Mouse (Mus musculus) cerebellum, adult 9-10 months (tissue): ENCODE data around the gene 4930426L09Rik.

Experiments used
- DNase-seq: peaks from one replicate; pipeline ENCODE4 v3.0.0; 2022

The 4930426L09Rik gene

DNA sequence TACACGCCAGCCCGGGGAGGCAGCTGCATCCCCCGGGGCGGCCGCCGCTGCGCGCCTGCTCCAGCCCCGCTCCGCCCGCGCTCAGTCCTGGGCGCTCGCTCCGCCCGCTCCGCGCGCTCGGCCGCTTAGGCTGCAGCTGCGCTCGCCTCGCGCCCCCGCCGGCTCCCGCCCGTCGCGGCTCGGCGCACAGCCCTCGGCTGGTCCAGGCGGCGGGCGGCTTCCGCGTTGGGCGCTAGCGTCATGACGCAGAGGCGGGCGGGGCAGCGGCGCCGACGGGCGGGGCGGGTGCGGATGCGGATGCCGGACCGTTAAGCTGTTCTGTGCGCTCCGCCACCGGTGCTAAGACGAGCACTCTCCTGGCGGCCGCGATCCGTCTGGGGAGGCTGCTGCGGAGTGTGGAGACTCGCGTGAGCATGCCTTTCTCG, at the start of gene 4930426L09Rik, which contains the start of gene Pip4k2a:
Gene 4930426L09Rik (plus strand): TSS at position 290 of the 425 bp plus-strand sequence.
Gene Pip4k2a (minus strand): TSS at position 73 of the 425 bp plus-strand sequence.
- peak; percentile 88 for DNase-seq

DNA sequence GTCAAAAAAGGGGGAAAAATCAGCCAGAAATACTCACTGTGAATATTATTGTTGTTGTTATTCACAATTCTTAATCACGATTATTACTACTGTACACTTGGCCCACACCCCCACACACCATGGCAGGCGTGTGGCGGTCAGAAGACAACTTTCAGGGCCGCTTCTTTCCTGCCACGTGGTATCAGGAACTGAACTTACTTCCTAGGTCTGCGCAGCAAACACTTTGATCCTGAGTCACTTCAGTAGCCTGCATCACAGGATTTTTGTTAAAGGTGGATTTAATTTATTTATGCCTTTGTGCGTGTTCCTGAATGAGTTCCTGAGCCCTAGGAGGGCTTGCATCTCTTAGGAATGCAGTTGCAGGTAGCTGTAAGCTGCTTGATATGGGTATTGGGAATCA, 49.4 kb upstream of the 4930426L09Rik start:
- no peak for DNase-seq

DNA sequence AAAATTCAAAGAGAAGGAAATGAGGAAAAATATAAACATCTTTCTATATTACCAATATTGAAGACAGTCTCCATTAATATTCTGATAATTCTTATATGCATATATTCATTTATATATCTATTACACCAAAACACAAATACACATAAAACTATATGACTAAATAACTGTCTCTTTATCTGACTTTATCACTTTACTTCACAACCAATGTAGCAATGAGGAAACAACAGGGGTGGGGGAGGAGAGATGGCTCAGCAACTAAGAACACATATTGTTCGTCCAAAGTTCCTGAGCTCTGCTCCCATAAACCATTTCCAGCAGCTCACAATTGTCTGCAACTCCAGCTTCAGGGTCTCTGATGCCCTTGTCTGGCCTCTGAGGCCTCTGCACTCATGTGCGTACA, 47.4 kb upstream of the 4930426L09Rik start:
- DNase-seq, result no peak

DNA sequence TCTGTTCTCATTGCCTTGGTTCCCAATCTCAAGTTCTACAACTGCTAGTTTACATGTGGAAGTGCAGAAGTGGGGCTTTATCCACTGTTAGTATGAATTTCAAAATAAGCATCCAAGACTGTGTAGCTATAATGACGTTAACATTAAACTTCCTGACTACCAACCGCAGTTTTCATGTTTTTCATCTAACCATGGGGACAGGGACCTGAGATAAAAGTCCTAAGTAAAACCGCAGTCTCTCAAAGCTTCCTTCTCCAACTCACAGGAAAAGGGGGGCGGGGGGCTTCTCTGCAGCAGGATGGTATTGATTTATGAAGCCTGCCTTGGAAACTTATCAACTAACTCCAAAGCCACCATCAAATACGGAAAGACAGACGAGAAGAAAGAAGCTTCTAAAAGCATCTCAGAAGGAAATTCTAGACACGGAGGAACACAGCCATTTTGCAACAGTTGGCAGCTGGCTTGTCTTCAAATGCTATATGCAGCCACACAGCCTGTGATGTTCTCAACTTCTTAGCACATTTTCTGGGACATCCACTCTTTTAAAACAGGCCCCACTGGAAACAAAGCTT, 46.0 kb upstream of the 4930426L09Rik start:
- DNase-seq, result no peak

DNA sequence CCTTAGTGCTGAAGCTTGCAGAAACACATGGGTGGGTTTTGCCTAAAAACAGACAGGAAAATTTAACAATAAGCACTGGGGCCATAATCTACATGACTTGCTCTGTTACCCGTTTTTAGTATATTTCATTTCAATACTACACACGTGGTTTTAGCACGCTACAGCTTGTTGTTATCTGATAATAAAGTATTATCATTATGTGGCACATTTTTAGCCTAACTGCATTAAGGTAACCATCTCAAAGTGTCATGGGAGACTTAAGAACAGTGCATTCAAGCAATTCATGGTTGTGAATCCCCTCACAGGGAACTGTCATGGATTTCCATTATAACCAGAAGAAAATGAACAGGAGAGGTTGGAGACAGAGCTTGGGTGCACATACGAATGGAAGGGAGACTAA, 43.7 kb upstream of the 4930426L09Rik start:
- no peak for DNase-seq

DNA sequence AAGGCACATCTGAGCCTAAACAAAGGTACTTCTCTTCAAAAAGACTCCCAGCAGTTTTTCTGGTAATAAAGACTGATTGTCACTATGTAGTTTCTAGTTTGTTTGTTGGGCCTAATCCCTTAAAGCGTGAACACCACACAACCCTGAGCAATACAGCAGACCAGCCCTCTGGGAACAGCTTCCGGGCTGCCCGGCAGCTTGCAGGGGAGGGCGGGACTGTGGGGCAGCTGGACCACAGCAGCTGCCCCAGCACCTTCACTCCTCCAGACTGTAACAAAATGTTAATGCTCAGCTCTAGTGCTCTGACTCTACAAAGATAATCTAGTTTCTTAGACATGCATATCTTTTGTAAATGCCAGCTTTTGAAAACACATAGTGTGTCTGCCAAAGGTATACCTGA, 43.1 kb upstream of the 4930426L09Rik start:
- DNase-seq, result no peak

DNA sequence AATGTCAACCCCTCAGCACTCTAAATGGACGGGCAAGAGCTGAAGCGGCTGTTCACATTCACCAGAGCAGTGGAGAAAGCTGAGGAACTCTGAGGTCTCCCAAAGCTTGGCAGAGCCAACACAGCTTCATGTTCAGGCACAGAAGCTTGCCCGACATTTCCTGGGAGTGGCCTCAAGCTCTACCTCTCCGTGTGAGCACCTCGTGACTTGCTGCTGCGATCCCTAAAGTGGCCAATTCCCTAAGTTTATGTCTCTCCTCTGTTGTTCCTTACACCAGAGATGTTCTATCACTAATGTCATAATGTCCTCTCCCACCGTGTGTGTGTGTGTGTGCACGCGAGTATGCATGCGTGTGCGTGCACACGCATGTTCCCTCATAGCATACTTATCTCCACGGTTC, 42.5 kb upstream of the 4930426L09Rik start:
- no peak for DNase-seq

DNA sequence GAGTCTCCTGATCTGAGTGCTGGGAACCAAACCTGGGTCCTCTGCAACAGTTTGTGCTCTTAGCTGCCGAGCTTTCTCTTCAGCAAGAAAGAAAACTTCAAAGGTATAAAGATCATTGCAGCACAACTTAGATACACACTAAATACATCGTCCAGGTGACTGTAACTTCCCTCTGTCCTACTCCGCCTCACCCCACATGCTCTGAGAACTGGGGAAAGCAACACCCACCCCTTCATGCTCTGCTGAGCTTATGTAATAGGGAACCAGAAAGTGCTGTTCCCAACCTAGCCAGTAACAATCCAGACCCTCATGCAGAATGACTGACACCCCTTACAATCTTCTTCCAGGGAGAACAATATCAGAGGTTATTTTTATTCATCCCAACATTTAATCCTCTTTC, 41.7 kb upstream of the 4930426L09Rik start:
- DNase-seq, result no peak

DNA sequence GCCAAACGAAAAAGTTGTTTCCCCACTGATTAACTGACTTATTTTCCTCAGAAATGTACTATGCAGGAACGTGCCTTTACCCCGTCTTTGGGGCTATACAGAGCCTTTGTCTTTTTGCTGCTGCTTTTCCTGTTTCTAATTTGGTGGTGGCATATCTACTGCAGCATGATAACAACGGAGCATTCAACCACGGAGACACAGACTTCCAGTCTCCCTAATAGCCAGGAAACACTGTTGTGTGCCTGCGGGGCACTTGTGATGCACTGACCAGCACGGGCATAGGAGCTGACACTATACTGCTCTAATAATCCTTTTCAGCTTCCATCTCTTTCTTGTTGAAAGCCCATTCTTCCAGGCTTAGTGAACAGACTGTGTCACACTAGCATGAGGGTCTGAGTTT, 41.2 kb upstream of the 4930426L09Rik start:
- no peak for DNase-seq

DNA sequence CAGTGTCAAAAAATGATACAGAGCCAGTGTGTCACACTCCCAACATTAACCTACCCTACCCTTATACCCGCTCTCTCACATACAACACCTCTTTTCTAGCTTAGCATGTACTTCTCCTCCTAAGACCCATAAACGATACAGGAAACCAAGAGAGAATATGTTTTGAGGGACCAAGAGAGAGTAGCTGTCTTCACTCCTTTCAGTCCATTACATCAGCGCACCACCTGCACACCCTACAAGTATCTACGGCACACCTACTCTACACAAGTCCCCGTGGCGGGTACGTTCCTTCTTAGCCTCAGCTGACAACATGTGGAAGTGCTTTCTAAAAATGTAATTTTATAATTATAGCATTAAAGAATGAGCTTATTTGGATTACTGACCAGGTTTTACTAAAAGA, 40.7 kb upstream of the 4930426L09Rik start:
- DNase-seq, result no peak

DNA sequence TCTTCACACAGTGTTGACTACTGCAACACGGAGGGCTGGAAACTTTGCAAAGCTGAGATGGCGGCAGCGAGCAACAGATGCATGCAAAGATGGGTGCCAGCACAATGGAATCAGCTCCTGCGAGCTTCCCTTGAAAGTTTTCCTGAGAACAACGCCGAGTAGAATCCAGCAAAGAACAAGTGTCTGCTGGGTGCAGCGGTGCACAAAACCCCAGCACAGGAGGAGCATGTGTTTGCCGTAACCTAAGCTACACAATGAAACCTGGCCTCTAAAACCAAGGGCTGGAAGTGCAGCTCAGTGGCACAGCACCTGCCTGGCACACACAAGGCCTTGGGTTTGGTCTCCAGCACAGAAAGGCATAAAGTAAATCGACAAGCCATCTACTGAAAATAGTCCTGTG, 40.1 kb upstream of the 4930426L09Rik start:
- no peak for DNase-seq

DNA sequence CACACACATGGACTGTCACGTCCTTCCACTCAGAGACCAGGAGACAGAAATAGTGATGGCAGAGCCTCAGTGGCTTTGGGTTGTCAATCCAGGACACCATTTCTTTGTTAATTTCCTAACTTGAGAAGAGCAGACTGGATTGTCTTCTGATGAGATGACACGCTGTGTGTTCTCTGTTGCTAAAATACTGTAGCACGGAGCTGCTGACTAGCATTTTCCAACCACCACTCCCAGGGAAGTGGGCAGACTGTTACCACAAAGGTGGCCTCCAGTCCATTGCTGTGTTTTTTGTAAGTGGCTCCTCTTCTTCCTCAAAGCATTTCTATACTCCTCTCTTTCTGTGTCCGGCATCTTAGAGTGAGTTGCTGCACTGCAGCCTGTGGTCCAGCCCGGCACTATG, 39.6 kb upstream of the 4930426L09Rik start:
- no peak for DNase-seq

DNA sequence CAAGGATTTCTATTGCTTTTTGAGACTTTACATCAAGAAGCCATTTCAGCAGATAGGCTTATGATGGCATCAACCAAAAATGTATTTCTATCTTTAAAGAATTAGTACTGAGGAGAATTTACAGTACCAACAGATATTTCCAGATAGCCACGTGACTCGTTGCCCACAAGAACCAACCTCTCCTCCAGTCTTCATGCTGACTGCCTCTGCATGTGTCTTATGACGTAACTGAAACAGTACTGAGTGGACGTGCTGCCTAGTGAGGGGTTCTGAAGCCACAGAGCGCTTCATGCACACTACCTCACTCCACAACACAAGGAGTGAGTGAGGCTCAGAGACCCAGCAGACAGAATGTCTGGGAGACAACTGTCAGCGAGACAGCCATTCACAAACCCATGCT, 39.1 kb upstream of the 4930426L09Rik start:
- no peak for DNase-seq

DNA sequence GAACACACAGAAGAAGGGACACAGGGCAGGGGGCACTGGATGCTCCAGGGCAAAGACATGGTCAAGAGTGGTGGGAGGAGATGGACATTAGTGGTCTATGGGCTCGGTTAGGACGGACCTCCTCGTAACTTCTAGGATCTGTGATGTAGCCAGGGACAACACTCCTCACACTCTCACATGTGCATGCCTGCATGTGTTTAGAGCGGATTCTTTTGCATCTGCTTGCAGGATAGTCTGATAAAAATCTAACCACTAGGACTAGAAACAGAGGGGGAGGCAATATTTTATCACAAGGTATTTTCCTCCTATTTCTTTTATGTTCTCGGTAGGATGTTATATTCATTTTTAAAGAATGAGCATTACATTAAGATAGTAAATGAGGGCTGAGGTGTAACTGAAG, 38.6 kb upstream of the 4930426L09Rik start:
- DNase-seq, result no peak

DNA sequence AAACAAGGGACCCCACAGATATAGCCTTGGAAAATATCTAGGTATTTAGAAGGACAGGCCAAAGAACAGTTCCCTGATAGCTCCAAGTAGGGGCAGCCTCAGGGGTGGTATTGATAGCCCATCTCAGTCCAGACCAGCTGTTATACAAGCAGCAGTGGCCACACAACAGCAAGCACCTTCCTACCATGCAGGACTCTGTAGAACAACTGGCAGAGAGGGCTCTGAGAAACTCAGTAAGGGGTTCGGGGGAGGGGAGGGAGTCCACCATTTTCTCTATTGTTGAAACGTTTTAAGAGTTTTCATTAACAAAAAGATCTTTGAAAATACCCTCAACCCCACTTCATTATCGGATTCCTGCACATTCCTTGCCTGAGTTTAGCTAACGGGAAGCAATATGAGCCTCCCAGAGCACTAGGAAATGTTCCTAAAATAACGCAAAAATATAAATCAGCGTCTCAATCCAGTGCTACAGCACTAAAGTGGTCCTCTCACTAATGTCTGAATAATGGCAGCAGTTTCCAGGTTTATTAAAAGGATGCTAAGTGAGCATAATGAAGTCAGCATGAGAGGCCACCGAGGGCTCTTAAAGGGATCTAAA, 37.7 kb upstream of the 4930426L09Rik start:
- DNase-seq, result no peak

DNA sequence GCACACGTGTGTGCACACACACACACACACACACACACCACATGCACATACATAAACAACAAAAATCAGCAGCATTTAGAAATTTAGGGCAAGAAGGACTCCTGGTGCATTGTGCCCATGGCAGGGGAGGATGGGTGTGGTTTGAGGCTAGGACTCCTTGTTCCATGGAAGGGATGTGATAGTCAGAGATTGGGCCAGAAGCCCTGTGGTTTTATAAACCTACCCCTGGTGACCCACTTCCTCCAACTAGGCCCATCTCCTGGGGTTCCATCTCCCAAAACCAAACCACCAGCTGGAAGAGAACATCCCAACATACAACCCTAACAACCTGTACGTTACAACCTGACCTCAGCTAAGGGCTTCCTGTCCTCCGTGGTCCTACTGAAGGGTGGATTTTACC, 35.6 kb upstream of the 4930426L09Rik start:
- DNase-seq, result no peak

DNA sequence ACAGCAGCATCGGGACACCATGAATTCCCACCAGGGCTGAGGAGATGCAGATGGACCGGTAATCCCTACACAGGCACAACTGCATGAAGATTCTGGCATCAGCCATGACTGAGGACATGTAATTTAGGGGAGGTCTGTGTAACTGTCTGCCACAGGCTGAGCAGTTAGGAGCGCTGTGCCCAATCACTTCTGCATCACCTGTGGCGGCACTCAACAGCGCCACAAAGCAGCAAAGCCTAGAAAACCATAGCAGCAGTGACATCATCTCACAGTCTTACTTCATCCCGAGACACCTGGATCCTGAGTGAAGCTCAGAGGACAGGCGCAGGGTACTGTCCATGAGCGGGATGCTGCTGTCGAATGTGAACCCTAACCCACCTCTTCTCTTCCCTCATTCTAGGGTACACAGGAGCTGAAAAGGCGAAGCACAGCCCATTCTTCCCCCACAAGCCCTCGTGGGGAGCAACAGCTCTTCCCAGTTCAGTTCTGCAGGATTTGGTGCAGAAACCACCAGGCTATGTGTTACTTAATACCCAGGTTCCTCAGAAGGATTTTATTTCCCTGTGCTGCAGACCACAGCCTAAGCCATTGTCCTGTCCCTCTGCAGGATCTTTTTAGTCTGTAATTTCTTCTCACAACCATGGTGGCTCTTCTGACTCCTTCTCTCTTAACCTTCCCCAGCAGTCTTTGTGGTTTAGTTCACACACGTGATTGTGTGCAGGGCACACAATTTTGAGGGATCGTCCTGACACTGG, 34.7 kb upstream of the 4930426L09Rik start:
- DNase-seq, result no peak

DNA sequence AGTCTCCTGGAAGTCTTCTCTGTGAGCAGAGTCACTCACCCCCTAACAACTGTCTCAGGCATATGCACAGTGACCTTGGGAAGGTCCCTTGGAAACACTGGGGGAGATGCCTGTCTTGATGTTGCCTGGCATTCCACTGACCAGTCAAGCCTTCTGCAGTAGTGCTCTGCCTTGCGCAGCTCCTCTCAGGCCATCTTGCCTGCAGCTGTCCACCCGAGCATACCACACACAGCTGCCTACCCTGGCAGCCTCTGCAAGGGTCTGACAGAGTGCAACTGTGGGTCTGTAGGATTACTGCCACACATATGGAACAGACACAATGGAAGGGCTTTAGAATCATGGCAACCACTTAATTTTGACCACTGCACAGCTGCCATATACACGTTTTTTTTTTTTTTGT, 33.0 kb upstream of the 4930426L09Rik start:
- DNase-seq, result no peak

DNA sequence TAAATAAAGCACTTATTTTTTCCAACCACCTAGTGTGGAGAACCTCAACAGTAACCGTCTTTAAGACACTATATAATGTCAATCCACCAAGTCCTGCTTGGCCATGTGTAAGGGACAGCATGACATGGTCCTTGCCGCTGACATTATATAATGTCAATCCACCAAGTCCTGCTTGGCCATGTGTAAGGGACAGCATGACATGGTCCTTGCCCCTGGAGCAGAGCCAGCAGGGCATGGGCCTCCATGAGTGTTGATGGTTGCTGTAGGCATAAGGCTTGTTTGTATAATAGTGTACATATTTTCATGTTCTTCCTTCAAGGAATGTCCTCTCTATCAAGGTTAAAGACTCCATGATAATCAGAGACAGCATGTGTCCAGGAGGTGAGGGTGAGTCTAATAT, 32.2 kb upstream of the 4930426L09Rik start:
- DNase-seq, result no peak

DNA sequence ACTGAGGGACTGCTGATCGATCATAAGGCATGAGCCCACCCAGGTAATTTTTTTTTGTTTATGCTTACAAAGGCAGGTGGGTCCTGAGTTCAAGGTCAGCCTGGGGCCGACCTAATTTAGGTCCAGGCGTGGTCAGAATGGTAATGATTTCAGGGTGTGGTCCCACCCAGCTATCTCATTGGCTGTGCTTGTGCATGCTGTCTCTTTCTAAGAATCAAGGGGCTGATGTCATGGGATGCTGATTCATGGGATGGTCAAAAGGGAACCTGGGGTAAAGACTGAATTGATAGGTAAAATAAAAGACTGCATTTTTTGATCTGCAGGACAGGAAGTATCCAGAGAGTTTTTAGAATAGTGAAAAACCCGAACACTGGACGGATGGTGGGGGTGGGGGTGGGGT, 31.6 kb upstream of the 4930426L09Rik start:
- no peak for DNase-seq

DNA sequence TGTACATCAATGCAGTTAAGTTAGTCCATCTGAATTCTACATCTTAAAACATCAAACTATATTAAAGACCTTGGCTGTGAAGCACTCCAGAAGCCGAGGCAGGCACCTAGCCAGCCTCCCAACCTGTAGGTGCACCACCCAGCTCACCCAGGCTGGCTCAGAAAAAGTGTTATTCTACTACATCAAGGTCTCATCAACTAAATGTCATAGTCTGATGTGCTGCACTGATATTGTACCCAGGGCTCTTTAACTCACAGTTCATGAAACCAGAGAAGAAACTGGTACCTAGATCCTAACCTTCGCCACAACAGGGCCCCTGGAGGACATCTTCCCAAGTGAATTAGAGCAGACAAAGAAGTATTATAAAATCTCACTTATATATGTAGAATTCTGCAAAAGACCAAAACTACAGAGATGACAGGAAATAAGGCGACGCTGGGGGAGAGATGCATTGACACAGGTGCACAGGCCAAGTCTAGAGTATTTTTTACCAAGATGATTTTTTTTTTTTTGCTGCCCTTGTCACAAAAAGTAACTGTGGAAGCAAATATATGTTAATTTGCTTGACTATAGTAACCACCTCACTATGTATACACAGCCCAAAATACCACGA, 30.6 kb upstream of the 4930426L09Rik start:
- DNase-seq, result no peak

DNA sequence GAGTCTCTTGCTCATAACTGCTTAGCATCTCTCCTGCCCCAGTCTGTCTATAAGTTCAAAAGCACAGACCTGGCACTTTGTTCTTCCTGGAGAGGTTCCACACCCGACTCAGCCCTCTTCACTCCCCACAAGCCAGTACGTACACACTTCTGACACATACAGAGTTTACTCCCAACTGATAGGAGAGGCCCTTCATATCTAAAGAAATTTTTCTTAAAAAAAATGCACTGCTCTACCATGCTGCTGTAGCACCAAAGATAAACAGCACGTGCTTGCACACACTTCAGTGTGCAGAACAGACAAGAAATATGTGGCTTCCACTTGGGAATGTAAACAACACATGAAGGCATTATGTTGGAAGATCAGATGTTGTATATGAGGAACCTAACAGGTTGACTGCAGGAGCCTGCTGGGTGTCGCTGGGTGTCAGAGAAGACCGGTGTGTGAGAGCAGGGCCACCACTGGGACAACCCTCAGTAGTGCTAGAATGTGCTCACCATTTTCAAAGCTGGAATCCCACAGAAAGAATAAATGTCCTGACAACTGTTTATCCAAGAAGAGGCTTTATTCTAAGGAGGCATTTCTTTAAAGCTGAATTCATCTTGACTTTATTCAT, 29.0 kb upstream of the 4930426L09Rik start:
- DNase-seq, result no peak

DNA sequence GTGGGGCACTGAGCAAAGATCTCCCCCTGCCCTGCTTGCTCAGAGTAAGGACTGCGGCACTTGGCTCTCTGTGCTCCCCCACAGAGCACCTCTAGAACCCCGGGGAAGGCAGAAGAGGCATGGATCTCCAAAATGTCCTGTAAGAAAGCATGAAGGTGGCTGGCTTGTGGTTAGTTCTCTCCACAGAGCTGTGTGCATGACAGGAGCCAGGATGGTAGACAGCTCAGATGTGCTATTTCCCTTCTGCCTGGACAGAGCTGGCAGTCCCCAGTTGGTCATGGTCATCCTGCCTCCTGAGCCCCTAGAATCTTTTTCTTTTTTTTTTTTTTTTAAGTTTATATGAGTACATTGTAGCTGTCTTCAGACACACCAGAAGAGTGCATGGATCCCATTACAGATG, 27.7 kb upstream of the 4930426L09Rik start:
- no peak for DNase-seq

DNA sequence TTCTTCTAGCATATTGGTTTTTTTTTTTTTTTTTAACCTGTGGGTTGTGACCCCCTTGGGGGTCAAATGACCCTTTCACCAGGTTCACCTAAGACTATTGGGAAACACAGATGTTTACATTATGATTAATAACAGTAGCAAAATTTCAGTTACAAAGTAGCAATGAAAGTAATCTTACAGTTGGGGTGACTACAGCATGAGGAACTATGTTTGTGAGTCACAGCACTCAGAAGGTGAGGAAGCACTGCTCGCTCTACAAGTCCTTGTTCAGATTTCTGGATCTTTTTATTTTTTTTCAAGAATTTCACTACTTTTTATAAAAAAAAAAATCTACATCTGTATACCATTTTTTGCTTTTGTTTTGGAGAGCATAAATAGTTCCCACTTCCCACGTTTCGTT, 26.6 kb upstream of the 4930426L09Rik start:
- no peak for DNase-seq
